Mouse (Mus musculus) heart, embryonic 13.5 days (tissue): ENCODE results near the gene Prkg2. TPM values are rescaled to one million over a fixed set of nuclear protein-coding genes. Genes with fewer than 3 reads are reported as not detected.

ENCODE experiments used
- ATAC-seq: fragments of 200-750 bp; cut with Nextera tagmentation; 2 replicates; pipeline ENCODE4 v1.8.0; 2017; ENCODE audit warnings: moderate TSS enrichment; ENCODE audit not compliant: insufficient number of reproducible peaks, low FRiP score, low TSS enrichment; ENCODE audit errors: extremely low read depth
- H3K27ac ChIP-seq: fragments of 300-500 bp; sonication (generic); replicated peaks from 2 replicates; pipeline ENCODE4 v1.5.1; 2015; ENCODE audit warnings: moderate library complexity, mild to moderate bottlenecking, inconsistent platforms
- H3K27me3 ChIP-seq: fragments of 300-500 bp; sonication (generic); replicated peaks from 2 replicates; pipeline ENCODE4 v1.6.1; 2015; ENCODE audit warnings: mild to moderate bottlenecking, inconsistent platforms
- H3K36me3 ChIP-seq: fragments of 300-500 bp; sonication (generic); 2 replicates; pipeline ENCODE4 v1.6.1; 2015; ENCODE audit warnings: mild to moderate bottlenecking, inconsistent platforms
- H3K4me1 ChIP-seq: fragments of 300-500 bp; sonication (generic); 2 replicates; pipeline ENCODE4 v1.6.1; 2015; ENCODE audit warnings: inconsistent platforms
- H3K4me2 ChIP-seq: fragments of 300-500 bp; sonication (generic); 2 replicates; pipeline ENCODE4 v1.6.1; 2015; ENCODE audit warnings: inconsistent platforms, mild to moderate bottlenecking, moderate library complexity
- H3K4me3 ChIP-seq: fragments of 300-500 bp; sonication (generic); 2 replicates; pipeline ENCODE4 v1.5.1; 2015; ENCODE audit warnings: moderate library complexity, mild to moderate bottlenecking, inconsistent platforms
- H3K9ac ChIP-seq: fragments of 300-500 bp; sonication (generic); 2 replicates; pipeline ENCODE4 v1.6.1; 2015; ENCODE audit warnings: inconsistent platforms, mild to moderate bottlenecking, moderate library complexity
- H3K9me3 ChIP-seq: fragments of 300-500 bp; sonication (generic); 2 replicates; pipeline ENCODE4 v1.6.1; 2016; ENCODE audit warnings: inconsistent platforms
- WGBS: fragments of 180-500 bp; shearing (Covaris S2); methylation state at CpG from one replicate; pipeline ENCODE4 v1.1.7; 2015; ENCODE audit warnings: mixed read lengths; 5-methylcytosine and 5-hydroxymethylcytosine counted together
- polyA plus RNA-seq: library from polyadenylated mRNA; unstranded; fragments of >200 nt; fragmentation: Nextera tagmentation; extraction: Ambion mirVana; gene quantifications from 2 replicates; pipeline ENCODE4 v1.2.1, GENCODE M21; 2015

Gene Prkg2
- 0.57 and 0.68 TPM in 2 replicates for polyA plus RNA-seq

GRCm38 (mm10) chr5:99036596-99037441 lies at the start of gene Prkg2:
Gene Prkg2 (minus strand): TSS chr5:99037351.
- Histone ChIP-seq H3K4me3 (peak within 1 kb of the TSS; percentile 72), H3K4me2 (peak within 1 kb of the TSS; percentile 99), H3K4me1 (peaks cover 8% of the 10 kb centered on the region; the same call in 1 of the 2 replicates), H3K36me3 (no peaks in the 10 kb centered on the region), H3K9me3 (no peaks in the 10 kb centered on the region), H3K27ac (no peak within 1 kb of the TSS), H3K27me3 (peaks cover 82% of the 10 kb centered on the region), H3K9ac (peak within 1 kb of the TSS; percentile 79)
- WGBS = 1% methylated on average over 87 of the region's 94 CpGs
- ATAC-seq = peak; percentile 17; the same call in 1 of the 2 replicates

- no peak overlapping the region for H3K4me2 ChIP-seq
- ATAC-seq = no peak
- no peaks in the 10 kb centered on the region for H3K27me3 ChIP-seq
- no peaks in the 10 kb centered on the region for H3K4me1 ChIP-seq
- no peak overlapping the region for H3K4me3 ChIP-seq
- WGBS = 47% methylated on average over 5 of the region's 5 CpGs
- no peaks in the 10 kb centered on the region for H3K9me3 ChIP-seq
- H3K27ac ChIP-seq = no peak overlapping the region
- H3K9ac ChIP-seq = no peak overlapping the region
- H3K36me3 ChIP-seq = no peaks in the 10 kb centered on the region
Measured at GRCm38 (mm10) chr5:99083955-99084354, 46.8 kb upstream of the Prkg2 start.

- H3K9ac ChIP-seq = no peak overlapping the region
- no peaks in the 10 kb centered on the region for H3K36me3 ChIP-seq
- H3K4me2 ChIP-seq = no peak overlapping the region
- no peaks in the 10 kb centered on the region for H3K4me1 ChIP-seq
- 52% methylated on average over 2 of the region's 2 CpGs for WGBS
- H3K4me3 ChIP-seq = no peak overlapping the region
- H3K27me3 ChIP-seq = no peaks in the 10 kb centered on the region
- H3K27ac ChIP-seq = no peak overlapping the region
- no peaks in the 10 kb centered on the region for H3K9me3 ChIP-seq
- ATAC-seq = no peak
Measured at GRCm38 (mm10) chr5:99078375-99078774, 41.2 kb upstream of the Prkg2 start.

- H3K36me3 ChIP-seq = no peaks in the 10 kb centered on the region
- no peak overlapping the region for H3K4me3 ChIP-seq
- no peak overlapping the region for H3K4me2 ChIP-seq
- 69% methylated on average over 2 of the region's 2 CpGs for WGBS
- no peaks in the 10 kb centered on the region for H3K27me3 ChIP-seq
- H3K4me1 ChIP-seq = no peaks in the 10 kb centered on the region
- H3K9ac ChIP-seq = no peak overlapping the region
- no peak overlapping the region for H3K27ac ChIP-seq
- no peak for ATAC-seq
- H3K9me3 ChIP-seq = no peaks in the 10 kb centered on the region
Measured at GRCm38 (mm10) chr5:99068391-99068790, 31.2 kb upstream of the Prkg2 start.

GRCm38 (mm10) chr5:99062582-99062981 lies 25.4 kb upstream of the Prkg2 start:
- H3K36me3 ChIP-seq = no peaks in the 10 kb centered on the region
- H3K4me3 ChIP-seq = no peak overlapping the region
- no peak overlapping the region for H3K27ac ChIP-seq
- no peaks in the 10 kb centered on the region for H3K27me3 ChIP-seq
- no peaks in the 10 kb centered on the region for H3K9me3 ChIP-seq
- H3K4me2 ChIP-seq = no peak overlapping the region
- no peak overlapping the region for H3K9ac ChIP-seq
- no peaks in the 10 kb centered on the region for H3K4me1 ChIP-seq
- ATAC-seq = no peak

- Histone ChIP-seq H3K27ac (no peak overlapping the region), H3K9me3 (no peaks in the 10 kb centered on the region), H3K4me2 (no peak overlapping the region), H3K9ac (no peak overlapping the region), H3K4me3 (no peak overlapping the region), H3K27me3 (peaks cover 75% of the 10 kb centered on the region), H3K36me3 (no peaks in the 10 kb centered on the region), H3K4me1 (peaks cover 8% of the 10 kb centered on the region; the same call in 1 of the 2 replicates)
- no peak for ATAC-seq
- WGBS = 78% methylated on average over 6 of the region's 6 CpGs
Measured at GRCm38 (mm10) chr5:99039021-99039420, 1.9 kb upstream of the Prkg2 start.

GRCm38 (mm10) chr5:99037442-99037811 lies 276 bp upstream of the Prkg2 start:
- no peak for ATAC-seq
- H3K27me3 ChIP-seq = peaks cover 82% of the 10 kb centered on the region

GRCm38 (mm10) chr5:99035961-99036360 lies 1.2 kb downstream of the Prkg2 start:
- Histone ChIP-seq H3K4me1 (peaks cover 8% of the 10 kb centered on the region; the same call in 1 of the 2 replicates), H3K9me3 (no peaks in the 10 kb centered on the region), H3K27me3 (peaks cover 78% of the 10 kb centered on the region), H3K27ac (no peak overlapping the region), H3K9ac (no peak overlapping the region; the same call in 1 of the 2 replicates), H3K36me3 (no peaks in the 10 kb centered on the region), H3K4me2 (peak overlapping the region; percentile 99), H3K4me3 (peak overlapping the region; percentile 72)
- WGBS = 49% methylated on average over 9 of the region's 9 CpGs
- ATAC-seq = no peak

More at GRCm38 (mm10) chr5:99037442-99037811, 276 bp upstream of the Prkg2 start:
- H3K36me3 ChIP-seq = no peaks in the 10 kb centered on the region
- WGBS = 8% methylated on average over 9 of the region's 9 CpGs
- H3K4me1 ChIP-seq = peaks cover 8% of the 10 kb centered on the region; the same call in 1 of the 2 replicates
- H3K4me2 ChIP-seq = peak overlapping the region; percentile 99
- peak overlapping the region; percentile 79 for H3K9ac ChIP-seq
- H3K9me3 ChIP-seq = no peaks in the 10 kb centered on the region
- peak overlapping the region; percentile 72 for H3K4me3 ChIP-seq
- H3K27ac ChIP-seq = no peak overlapping the region

GRCm38 (mm10) chr5:99031551-99032149 lies 5.5 kb downstream of the Prkg2 start:
- no peaks in the 10 kb centered on the region for H3K36me3 ChIP-seq
- H3K9me3 ChIP-seq = no peaks in the 10 kb centered on the region
- WGBS = 42% methylated on average over 6 of the region's 6 CpGs
- H3K4me2 ChIP-seq = no peak overlapping the region
- no peak for ATAC-seq
- no peak overlapping the region for H3K27ac ChIP-seq
- H3K4me3 ChIP-seq = no peak overlapping the region
- no peak overlapping the region for H3K9ac ChIP-seq
- peaks cover 36% of the 10 kb centered on the region for H3K27me3 ChIP-seq
- peaks cover 8% of the 10 kb centered on the region; the same call in 1 of the 2 replicates for H3K4me1 ChIP-seq

GRCm38 (mm10) chr5:99026343-99026742 lies 10.8 kb downstream of the Prkg2 start:
- Histone ChIP-seq H3K9me3 (no peaks in the 10 kb centered on the region), H3K4me2 (no peak overlapping the region), H3K9ac (no peak overlapping the region), H3K4me3 (no peak overlapping the region), H3K27me3 (no peaks in the 10 kb centered on the region; the same call in 1 of the 2 replicates), H3K27ac (no peak overlapping the region), H3K4me1 (no peaks in the 10 kb centered on the region), H3K36me3 (no peaks in the 10 kb centered on the region)
- no peak for ATAC-seq
- WGBS = 70% methylated on average over 3 of the region's 3 CpGs

GRCm38 (mm10) chr5:99019709-99020108 lies 17.4 kb downstream of the Prkg2 start:
- no peak overlapping the region for H3K4me2 ChIP-seq
- no peaks in the 10 kb centered on the region for H3K36me3 ChIP-seq
- no peaks in the 10 kb centered on the region for H3K9me3 ChIP-seq
- H3K27ac ChIP-seq = no peak overlapping the region
- H3K4me1 ChIP-seq = no peaks in the 10 kb centered on the region
- no peak for ATAC-seq
- H3K4me3 ChIP-seq = no peak overlapping the region
- no peaks in the 10 kb centered on the region for H3K27me3 ChIP-seq
- H3K9ac ChIP-seq = no peak overlapping the region
- 78% methylated on average over 6 of the region's 6 CpGs for WGBS
